Mouse (Mus musculus): ENCODE measurements around the gene Slpi. TPM values are rescaled to one million over a fixed set of nuclear protein-coding genes. Genes with fewer than 3 reads are reported as not detected.
A peak's percentile ranks its signal among the peaks of the same experiment; 100 is the strongest.

The Slpi gene
- polyA plus RNA-seq, 1 experiment from 2014 or later: 3.8 TPM

- ATAC-seq (ENCODE audit: low FRiP score, low read depth): peak; percentile 34; the same call in 1 of the 2 replicates
- peak overlapping the region; percentile 15; the same call in 1 of the 2 replicates for H3K27ac ChIP-seq
- H3K4me3 ChIP-seq: no peak overlapping the region
- H3K9me3 ChIP-seq: no peaks in the 10 kb centered on the region
- peaks cover 55% of the 10 kb centered on the region for H3K4me1 ChIP-seq
- 9% methylated on average over 7 of the region's 7 CpGs for WGBS
- H3K27me3 ChIP-seq: 0 out of 2 replicates have a peak, but pooled peaks cover 10% of the 10 kb centered on the region
- no peak overlapping the region for H3K9ac ChIP-seq
- H3K36me3 ChIP-seq: peaks cover 40% of the 10 kb centered on the region
- peak overlapping the region; percentile 38 for H3K4me2 ChIP-seq (replicated peaks)
These were observed 41.8 kb upstream of the Slpi start for GRCm38 (mm10) chr2:164430697-164431096.

GRCm38 (mm10) chr2:164429881-164430615, 41.2 kb upstream of the Slpi start:
- Histone ChIP-seq H3K4me3 (no peak overlapping the region), H3K27ac (peak overlapping the region; percentile 15; the same call in 1 of the 2 replicates), H3K4me2 (replicated peaks) (0 out of 2 replicates have a peak overlapping the region, but pooled peaks have one; percentile 38), H3K4me1 (peaks cover 48% of the 10 kb centered on the region), H3K9ac (no peak overlapping the region), H3K9me3 (no peaks in the 10 kb centered on the region), H3K36me3 (peaks cover 43% of the 10 kb centered on the region), H3K27me3 (0 out of 2 replicates have a peak, but pooled peaks cover 10% of the 10 kb centered on the region)
- WGBS: 47% methylated on average over 15 of the region's 15 CpGs
- ATAC-seq (ENCODE audit: low FRiP score, low read depth): no peak

- ATAC-seq (ENCODE audit: low FRiP score, low read depth): no peak
- 41% methylated on average over 5 of the region's 5 CpGs for WGBS
- Histone ChIP-seq H3K4me2 (replicated peaks) (no peak overlapping the region), H3K9ac (no peak overlapping the region), H3K27ac (no peak overlapping the region), H3K36me3 (peaks cover 56% of the 10 kb centered on the region), H3K9me3 (no peaks in the 10 kb centered on the region), H3K27me3 (0 out of 2 replicates have a peak, but pooled peaks cover 10% of the 10 kb centered on the region), H3K4me3 (no peak overlapping the region), H3K4me1 (peaks cover 32% of the 10 kb centered on the region)
These were observed 39.6 kb upstream of the Slpi start for GRCm38 (mm10) chr2:164428451-164428850.

GRCm38 (mm10) chr2:164426952-164427351, 38.1 kb upstream of the Slpi start:
- H3K9me3 ChIP-seq: no peaks in the 10 kb centered on the region
- 0 out of 2 replicates have a peak, but pooled peaks cover 10% of the 10 kb centered on the region for H3K27me3 ChIP-seq
- H3K4me3 ChIP-seq: no peak overlapping the region
- WGBS: 85% methylated on average over 5 of the region's 5 CpGs
- H3K4me1 ChIP-seq: peaks cover 17% of the 10 kb centered on the region
- no peak overlapping the region for H3K4me2 ChIP-seq (replicated peaks)
- no peak for ATAC-seq (ENCODE audit: low FRiP score, low read depth)
- H3K27ac ChIP-seq: no peak overlapping the region
- peaks cover 58% of the 10 kb centered on the region for H3K36me3 ChIP-seq
- no peak overlapping the region for H3K9ac ChIP-seq

- H3K27ac ChIP-seq: no peak overlapping the region
- H3K27me3 ChIP-seq: 0 out of 2 replicates have a peak, but pooled peaks cover 10% of the 10 kb centered on the region
- peaks cover 9% of the 10 kb centered on the region for H3K4me1 ChIP-seq
- H3K9ac ChIP-seq: no peak overlapping the region
- no peak overlapping the region for H3K4me2 ChIP-seq (replicated peaks)
- no peaks in the 10 kb centered on the region for H3K9me3 ChIP-seq
- H3K4me3 ChIP-seq: no peak overlapping the region
- ATAC-seq (ENCODE audit: low FRiP score, low read depth): no peak
- 19% methylated on average over 12 of the region's 12 CpGs for WGBS
- peaks cover 58% of the 10 kb centered on the region for H3K36me3 ChIP-seq
These were observed 37.2 kb upstream of the Slpi start for GRCm38 (mm10) chr2:164426121-164426520.

- Histone ChIP-seq H3K4me3 (no peak overlapping the region), H3K4me1 (peaks cover 2% of the 10 kb centered on the region; the same call in 1 of the 2 replicates), H3K27ac (no peak overlapping the region), H3K4me2 (replicated peaks) (no peak overlapping the region), H3K9me3 (no peaks in the 10 kb centered on the region), H3K27me3 (0 out of 2 replicates have a peak, but pooled peaks cover 10% of the 10 kb centered on the region), H3K36me3 (peaks cover 58% of the 10 kb centered on the region), H3K9ac (no peak overlapping the region)
- 75% methylated on average over 5 of the region's 5 CpGs for WGBS
- ATAC-seq (ENCODE audit: low FRiP score, low read depth): no peak
These were observed 36.5 kb upstream of the Slpi start for GRCm38 (mm10) chr2:164425401-164425800.

GRCm38 (mm10) chr2:164424406-164424805, 35.5 kb upstream of the Slpi start:
- no peak overlapping the region for H3K9ac ChIP-seq
- 91% methylated on average over 8 of the region's 8 CpGs for WGBS
- ATAC-seq (ENCODE audit: low FRiP score, low read depth): no peak
- 0 out of 2 replicates have a peak, but pooled peaks cover 5% of the 10 kb centered on the region for H3K27me3 ChIP-seq
- H3K4me1 ChIP-seq: peaks cover 2% of the 10 kb centered on the region
- peaks cover 56% of the 10 kb centered on the region for H3K36me3 ChIP-seq
- H3K4me2 ChIP-seq (replicated peaks): no peak overlapping the region
- H3K27ac ChIP-seq: no peak overlapping the region
- no peaks in the 10 kb centered on the region for H3K9me3 ChIP-seq
- H3K4me3 ChIP-seq: no peak overlapping the region

- H3K9ac ChIP-seq: no peak overlapping the region
- WGBS: 86% methylated on average over 11 of the region's 11 CpGs
- no peaks in the 10 kb centered on the region for H3K9me3 ChIP-seq
- no peaks in the 10 kb centered on the region for H3K27me3 ChIP-seq
- H3K4me3 ChIP-seq: no peak overlapping the region
- H3K27ac ChIP-seq: no peak overlapping the region
- no peak overlapping the region for H3K4me2 ChIP-seq (replicated peaks)
- H3K36me3 ChIP-seq: peaks cover 46% of the 10 kb centered on the region
- peaks cover 12% of the 10 kb centered on the region for H3K4me1 ChIP-seq
- ATAC-seq (ENCODE audit: low FRiP score, low read depth): no peak
These were observed 34.6 kb upstream of the Slpi start for GRCm38 (mm10) chr2:164423464-164423863.

GRCm38 (mm10) chr2:164422675-164423393, 33.9 kb upstream of the Slpi start:
- ATAC-seq (ENCODE audit: low FRiP score, low read depth): no peak
- no peak overlapping the region for H3K4me3 ChIP-seq
- no peak overlapping the region for H3K9ac ChIP-seq
- no peak overlapping the region for H3K4me2 ChIP-seq (replicated peaks)
- no peak overlapping the region for H3K27ac ChIP-seq
- 83% methylated on average over 15 of the region's 15 CpGs for WGBS
- no peaks in the 10 kb centered on the region for H3K27me3 ChIP-seq
- peaks cover 40% of the 10 kb centered on the region for H3K36me3 ChIP-seq
- no peaks in the 10 kb centered on the region for H3K9me3 ChIP-seq
- H3K4me1 ChIP-seq: peaks cover 14% of the 10 kb centered on the region

- Histone ChIP-seq H3K36me3 (peaks cover 31% of the 10 kb centered on the region), H3K4me3 (no peak overlapping the region), H3K4me2 (replicated peaks) (no peak overlapping the region), H3K9ac (no peak overlapping the region), H3K4me1 (peaks cover 14% of the 10 kb centered on the region), H3K27me3 (no peaks in the 10 kb centered on the region), H3K27ac (peak overlapping the region; percentile 58), H3K9me3 (no peaks in the 10 kb centered on the region)
- no peak for ATAC-seq (ENCODE audit: low FRiP score, low read depth)
- whole genome bisulfite sequencing: 65% methylated on average over 8 of the region's 8 CpGs
These were observed 33.1 kb upstream of the Slpi start for GRCm38 (mm10) chr2:164421979-164422378.

GRCm38 (mm10) chr2:164421306-164421705, 32.4 kb upstream of the Slpi start:
- Histone ChIP-seq H3K27me3 (no peaks in the 10 kb centered on the region), H3K9me3 (no peaks in the 10 kb centered on the region), H3K4me1 (peaks cover 14% of the 10 kb centered on the region), H3K4me3 (no peak overlapping the region), H3K27ac (no peak overlapping the region), H3K9ac (no peak overlapping the region), H3K36me3 (peaks cover 25% of the 10 kb centered on the region), H3K4me2 (replicated peaks) (no peak overlapping the region)
- WGBS: 86% methylated on average over 7 of the region's 7 CpGs
- ATAC-seq (ENCODE audit: low FRiP score, low read depth): no peak

GRCm38 (mm10) chr2:164419489-164419888, 30.6 kb upstream of the Slpi start:
- Histone ChIP-seq H3K27ac (no peak overlapping the region), H3K9ac (no peak overlapping the region), H3K4me3 (no peak overlapping the region), H3K9me3 (no peaks in the 10 kb centered on the region), H3K27me3 (peaks cover 8% of the 10 kb centered on the region), H3K36me3 (peaks cover 13% of the 10 kb centered on the region), H3K4me2 (replicated peaks) (no peak overlapping the region), H3K4me1 (peaks cover 14% of the 10 kb centered on the region)
- 2% methylated on average over 3 of the region's 3 CpGs for WGBS
- no peak for ATAC-seq (ENCODE audit: low FRiP score, low read depth)

Measured in limb, embryonic 13.5 days (tissue).